Mouse (Mus musculus) bone marrow macrophage, adult 2 months (primary cell): ENCODE data around the gene Gkap1.

Source experiments
- CTCF ChIP-seq: IDR thresholded peaks from 2 replicates; pipeline ENCODE4 v1.5.1; 2012; ENCODE audit warnings: low read depth, mild to moderate bottlenecking, low read length, moderate library complexity
- POLR2A ChIP-seq: IDR thresholded peaks from 2 replicates; pipeline ENCODE4 v1.6.1; 2012; ENCODE audit warnings: mild to moderate bottlenecking, low read depth, low read length, borderline replicate concordance

- TF ChIP-seq CTCF (no peak), POLR2A (no peak)
These were observed 5.0 kb upstream of the Gkap1 start for GRCm38 (mm10) chr13:58280528-58280927.
